Mouse (Mus musculus) hematopoietic stem cell, adult 5-6 weeks (primary cell): Measurements from ENCODE around the gene Zfp747. TPM values are rescaled to one million over a fixed set of nuclear protein-coding genes. Genes with fewer than 3 reads are reported as not detected.
"Not testable (repeated sequence)": the region's sequence is repeated elsewhere in the genome, so short reads cannot be mapped to it uniquely, and the experiment has no call there.

Experiments used
- ATAC-seq, 2 experiments: fragments of 125-278 bp in 1 of 2; replicated peaks in 1 of 2; 2 replicates each; pipeline ENCODE4 v1.8.0; 2016 to 2017; ENCODE audit warnings: inconsistent platforms in 2 of 2, mild to moderate bottlenecking in 2 of 2, moderate number of reproducible peaks in 2 of 2, low read depth in 1 of 2, moderate TSS enrichment in 1 of 2; ENCODE audit not compliant: low FRiP score in 2 of 2, poor library complexity in 2 of 2, severe bottlenecking in 2 of 2, insufficient read depth in 1 of 2, low TSS enrichment in 1 of 2
- total RNA-seq: library from RNA; stranded (forward); fragments of 172-1452, 232-1000 nt; gene quantifications from 2 replicates; pipeline ENCODE4 v1.2.3, GENCODE M21; 2017

Zfp747 gene
- total RNA-seq = 6.8 TPM in 2 replicates

DNA sequence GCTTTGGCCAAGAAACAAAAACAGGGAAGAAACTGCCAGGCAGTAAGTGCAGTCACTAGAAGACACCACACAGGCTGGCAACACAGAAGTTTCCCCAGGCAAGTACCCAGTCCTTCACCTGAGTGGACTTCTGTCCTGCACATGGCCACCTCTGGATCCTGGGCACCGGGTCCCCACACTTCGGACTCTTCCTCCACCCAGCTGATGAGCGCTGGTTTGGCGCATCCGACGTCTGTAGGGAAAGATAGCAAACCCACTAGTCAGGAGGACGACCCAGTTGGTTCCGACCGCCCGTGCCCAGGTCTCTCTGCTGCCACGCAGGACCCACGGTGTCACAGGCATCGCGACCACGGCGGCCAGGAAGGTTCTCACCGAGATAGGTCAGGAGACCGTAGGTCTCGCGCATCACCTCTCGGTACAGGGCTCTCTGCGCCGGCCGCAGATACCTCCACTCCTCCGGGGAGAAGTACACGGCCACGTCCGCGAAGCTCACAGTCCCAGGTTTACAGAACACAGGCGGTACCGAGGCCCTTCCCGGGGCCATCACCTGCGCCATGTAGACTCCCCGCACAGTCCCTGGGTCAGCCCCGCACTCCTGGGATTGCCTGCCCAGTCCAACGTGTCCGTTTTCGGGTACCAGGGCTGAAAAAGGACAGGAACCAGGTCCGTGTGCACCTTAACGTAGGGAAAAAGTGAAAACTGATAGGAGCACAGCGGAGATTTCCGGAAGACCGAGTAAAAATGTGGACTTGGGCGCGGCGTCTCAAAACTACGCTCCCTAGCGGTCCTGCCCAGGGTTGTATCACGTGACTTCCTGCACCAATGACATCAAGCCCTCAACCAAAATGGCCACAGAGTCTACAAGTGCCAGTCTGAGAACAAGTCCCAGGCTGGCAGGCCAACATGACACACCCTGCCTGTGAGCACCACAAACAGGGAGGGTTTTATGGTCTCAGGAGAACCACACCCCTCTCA lies at the start of gene Zfp747:
Gene Zfp747 (minus strand): TSS at position 780 of the 975 bp plus-strand sequence.
- ATAC-seq = peak; percentile 95 to 96

DNA sequence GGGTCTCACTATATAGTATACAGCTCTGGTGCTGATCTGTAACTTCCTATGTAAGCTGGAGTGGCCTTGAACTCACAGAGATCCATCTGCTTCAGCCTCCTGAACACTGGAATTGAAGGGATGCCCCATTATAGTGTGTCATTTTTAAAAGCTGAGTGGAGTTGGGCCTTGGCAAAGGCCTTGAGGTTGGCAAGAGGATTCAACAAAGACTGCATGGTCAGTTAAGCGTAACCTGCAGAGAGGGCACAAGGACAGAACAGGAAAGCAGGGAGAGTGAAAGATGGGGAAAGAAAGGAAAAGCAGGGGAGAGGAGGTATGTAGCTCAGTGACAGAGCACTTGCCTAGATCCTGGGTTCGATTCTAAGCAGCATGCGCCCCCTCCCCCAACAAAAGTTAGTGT lies 49.4 kb upstream of the Zfp747 start:
- ATAC-seq = no peak

DNA sequence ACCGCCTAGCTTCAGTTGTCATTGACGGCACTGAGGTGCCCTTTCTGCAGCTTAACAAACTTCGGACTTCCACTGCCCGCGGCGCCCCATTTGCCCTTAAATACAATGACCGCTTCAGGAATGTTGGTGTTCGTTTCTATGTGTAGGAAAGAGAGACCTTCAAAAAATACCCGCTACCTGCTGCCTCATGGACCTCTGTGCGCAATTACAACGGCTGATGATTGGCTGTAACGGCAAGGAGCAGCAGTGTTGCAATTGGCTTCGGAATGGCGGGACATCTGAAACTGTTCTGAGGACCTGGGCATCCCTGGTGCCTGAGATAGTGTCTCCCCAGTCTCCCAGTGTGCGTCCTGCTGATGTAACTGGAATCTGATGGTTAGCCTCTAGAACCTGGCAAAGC lies 46.4 kb upstream of the Zfp747 start:
- ATAC-seq = peak in 1 of 2 experiments; percentile 29; a peak in 1 of 4 replicates

DNA sequence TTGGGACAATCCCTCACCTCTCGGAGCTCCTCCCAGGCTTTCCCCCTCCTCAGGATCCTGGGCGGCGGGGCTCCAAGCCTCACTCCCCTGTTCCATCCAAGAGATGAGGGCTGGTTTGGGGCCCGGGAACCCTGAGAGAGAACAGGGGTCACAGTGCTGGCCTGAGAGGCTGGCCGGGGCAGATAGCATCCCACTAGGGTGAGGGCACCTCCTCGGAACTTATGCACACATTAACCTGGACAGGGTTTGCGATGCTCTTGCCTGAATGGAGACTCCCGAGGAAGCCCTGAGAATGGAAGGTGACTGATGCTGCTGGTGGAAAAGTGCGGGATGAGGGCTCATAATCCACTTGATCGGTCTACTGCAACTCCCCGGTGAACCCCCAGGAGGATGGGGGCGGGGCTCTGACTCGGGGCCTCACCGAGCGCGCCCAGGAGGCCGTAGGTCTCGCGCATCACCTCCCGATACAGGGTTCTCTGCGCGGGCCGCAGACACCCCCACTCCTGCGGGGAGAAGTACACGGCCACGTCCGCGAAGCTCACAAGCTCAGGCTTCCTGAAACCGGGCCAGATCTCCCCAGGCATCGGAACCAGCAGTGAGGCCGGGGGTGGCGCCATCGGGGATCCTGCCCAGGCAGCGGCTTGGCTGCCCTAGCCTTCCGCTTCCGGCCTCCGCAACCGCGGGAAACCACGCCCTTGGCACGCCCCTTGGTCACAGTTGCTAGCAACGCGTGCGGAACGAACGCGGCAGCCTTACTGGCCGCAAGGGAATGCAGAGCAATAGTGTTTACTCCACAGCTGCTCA lies 45.7 kb upstream of the Zfp747 start, which contains the start of gene Zfp688:
Gene Zfp688 (minus strand): TSS at position 681 of the 804 bp plus-strand sequence.
- ATAC-seq = peak; percentile 98

DNA sequence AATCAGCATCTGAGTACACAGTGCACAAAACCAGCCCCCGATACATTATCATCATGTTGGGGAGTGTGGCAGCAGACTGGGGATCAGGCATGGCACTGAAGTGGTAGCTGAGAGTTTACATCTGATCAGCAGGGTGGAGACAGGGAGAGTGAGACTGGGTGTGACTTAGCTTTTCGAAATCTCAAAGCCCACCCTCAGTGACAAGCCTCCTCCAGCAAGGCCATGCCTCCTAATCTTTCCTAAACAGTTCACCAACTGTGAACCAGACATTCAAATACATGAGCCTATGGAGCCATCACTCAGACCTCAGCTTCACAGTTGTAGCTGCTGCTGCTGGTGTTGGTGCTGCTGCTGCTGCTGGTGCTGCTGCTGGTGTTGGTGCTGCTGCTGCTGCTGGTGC lies 35.6 kb upstream of the Zfp747 start:
- ATAC-seq = no peak

DNA sequence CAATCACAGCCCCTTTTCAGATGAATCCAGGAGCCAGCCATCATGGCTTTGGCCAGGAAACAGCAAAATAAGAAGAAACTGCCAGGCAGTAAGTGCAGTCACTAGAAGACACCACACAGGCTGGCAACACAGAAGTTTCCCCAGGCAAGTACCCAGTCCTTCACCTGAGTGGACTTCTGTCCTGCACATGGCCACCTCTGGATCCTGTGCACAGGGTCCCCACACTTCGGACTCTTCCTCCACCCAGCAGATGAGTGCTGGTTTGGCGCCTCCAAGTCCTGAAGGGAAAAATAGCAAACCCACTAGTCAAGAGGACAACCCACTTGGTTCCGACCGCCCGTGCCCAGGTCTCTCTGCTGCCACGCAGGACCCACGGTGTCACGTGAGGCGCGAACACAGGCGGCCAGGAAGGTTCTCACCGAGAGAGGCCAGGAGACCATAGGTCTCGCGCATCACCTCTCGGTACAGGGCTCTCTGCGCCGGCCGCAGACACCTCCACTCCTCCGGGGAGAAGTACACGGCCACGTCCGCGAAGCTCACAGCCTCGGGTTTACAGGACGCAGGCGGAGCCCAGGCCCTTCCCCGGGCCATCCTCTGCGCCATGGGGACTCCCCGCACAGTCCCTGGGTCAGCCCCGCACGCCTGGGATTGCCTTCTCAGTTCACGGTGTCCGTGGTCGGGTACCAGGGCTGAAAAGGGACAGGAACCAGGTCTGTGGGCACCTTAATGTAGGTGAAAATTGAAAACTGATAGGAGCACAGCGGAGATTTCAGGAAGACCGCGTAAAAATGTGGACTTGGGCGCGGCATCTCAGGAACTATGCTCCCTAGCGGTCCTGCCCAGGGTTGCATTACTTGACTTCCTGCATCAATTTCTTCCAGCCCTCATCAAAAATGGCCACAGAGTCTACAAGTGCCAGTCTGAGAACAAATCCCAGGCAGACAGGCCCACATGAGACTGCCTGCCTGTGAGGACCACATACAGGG lies 30.4 kb upstream of the Zfp747 start, which contains the start of gene Zfp764:
Gene Zfp764 (minus strand): TSS at position 821 of the 986 bp plus-strand sequence.
- peak; percentile 90 to 92 for ATAC-seq

DNA sequence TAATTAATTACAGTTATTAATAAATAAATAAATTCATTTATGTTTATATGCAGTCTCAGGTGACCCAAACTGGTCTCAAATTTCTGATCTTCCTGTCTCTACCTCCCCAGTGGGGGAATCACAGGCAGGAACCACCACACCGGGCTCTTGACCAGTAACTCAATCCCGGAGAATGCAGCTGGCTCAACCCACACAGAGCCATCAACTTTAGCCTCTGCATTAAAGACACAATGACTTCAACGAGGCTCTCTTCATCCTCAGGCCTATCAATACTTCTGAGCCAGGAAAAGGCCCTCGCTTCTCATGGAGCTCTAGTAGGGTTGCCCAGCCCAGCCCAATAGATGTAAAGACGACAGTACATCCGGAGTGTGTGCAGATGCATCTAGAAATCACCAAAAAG lies 28.3 kb upstream of the Zfp747 start:
- not testable (repeated sequence) for ATAC-seq

DNA sequence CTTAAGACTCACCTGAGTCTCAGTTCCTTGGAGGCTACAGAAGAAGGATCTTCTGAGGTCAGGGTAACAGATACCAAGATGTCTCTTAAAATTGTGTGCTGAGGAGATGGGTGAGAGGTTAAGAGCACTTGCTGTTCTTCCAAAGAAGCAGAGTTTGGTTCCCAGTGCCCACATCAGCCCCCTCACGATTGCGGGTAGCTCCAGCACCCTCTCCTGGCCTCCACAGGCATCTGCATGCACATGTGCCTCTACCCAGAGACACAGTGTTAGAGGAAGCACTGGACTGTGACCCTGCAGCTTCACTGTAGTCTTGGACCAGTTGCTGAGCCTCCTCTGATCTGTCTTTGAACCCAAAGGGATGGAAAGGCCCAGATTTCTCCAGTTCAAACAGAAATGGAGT lies 27.1 kb upstream of the Zfp747 start:
- no peak for ATAC-seq

DNA sequence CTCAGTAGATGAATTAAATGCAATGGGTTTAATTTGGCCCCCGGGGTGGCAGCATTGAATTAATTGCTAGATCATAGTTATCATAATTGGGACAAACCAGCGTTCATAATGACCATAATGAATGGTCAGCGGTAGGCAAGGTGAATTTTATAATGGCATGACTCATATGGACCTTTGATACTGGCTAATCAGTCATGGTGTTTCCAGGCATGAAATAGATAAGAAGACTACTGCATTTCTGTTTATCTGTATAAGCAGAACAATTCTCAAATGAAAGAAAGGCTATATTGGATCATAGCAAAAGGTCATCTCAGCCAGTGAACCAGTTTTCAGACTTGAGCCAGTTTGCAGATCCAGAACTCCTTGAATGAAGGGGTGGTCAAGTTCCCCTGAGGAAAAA lies 24.5 kb upstream of the Zfp747 start:
- no peak for ATAC-seq

DNA sequence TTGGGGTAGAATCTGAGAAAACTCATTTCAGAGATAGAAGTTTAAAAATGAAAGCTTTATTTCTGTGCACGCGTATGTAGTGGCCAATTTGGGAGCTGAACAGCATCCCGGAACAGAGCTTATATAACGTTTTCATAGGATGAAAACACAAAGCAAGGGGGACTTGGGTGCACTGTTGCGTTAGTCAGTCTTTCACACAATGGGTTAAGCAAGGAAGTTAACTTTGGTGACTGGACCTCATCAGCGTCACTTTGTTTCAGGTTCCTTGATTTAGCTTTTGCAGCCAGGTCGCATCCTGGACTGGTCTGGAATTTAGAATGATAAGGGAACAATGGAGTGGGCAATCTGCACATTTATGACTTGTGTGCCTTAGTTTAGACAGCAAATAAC lies 18.1 kb upstream of the Zfp747 start:
- no peak for ATAC-seq

DNA sequence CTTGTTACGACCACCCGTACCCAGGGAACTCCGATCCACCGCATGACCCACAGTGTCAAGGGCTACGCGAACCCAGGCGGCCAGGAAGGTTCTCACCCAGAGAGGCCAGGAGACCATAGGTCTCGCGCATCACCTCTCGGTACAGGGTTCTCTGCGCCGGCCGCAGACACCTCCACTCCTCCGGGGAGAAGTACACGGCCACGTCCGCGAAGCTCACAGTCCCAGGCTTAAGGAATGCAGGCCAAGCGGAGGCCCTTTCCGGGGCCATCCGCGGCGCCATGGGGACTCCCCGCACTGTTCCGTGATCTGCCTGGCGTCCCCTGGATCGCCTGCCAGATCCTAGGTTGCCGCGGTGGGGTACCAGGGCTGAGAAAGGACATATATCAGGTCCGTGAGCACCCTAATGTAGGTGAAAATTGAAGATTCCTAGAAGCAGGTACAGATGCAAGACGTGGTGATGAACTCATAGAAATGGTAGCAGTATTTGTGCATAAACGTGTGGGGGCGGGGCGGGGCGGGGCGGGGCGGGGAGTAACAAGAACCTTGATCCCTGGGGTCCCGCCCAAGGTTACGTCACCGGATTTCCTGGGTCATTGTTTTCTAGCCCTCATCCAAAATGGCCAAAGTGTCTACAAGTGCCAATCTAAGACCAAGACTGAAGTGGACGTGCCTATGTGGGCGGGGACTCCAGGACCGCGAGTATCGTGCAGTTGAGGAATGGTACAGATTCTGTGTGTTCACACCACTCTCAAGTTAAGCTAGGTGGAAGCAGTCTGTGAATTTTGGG lies 17.5 kb upstream of the Zfp747 start, which contains the start of gene E430018J23Rik:
Gene E430018J23Rik (minus strand): TSS at position 473 of the 787 bp plus-strand sequence.
- peak; percentile 97 to 98 for ATAC-seq

DNA sequence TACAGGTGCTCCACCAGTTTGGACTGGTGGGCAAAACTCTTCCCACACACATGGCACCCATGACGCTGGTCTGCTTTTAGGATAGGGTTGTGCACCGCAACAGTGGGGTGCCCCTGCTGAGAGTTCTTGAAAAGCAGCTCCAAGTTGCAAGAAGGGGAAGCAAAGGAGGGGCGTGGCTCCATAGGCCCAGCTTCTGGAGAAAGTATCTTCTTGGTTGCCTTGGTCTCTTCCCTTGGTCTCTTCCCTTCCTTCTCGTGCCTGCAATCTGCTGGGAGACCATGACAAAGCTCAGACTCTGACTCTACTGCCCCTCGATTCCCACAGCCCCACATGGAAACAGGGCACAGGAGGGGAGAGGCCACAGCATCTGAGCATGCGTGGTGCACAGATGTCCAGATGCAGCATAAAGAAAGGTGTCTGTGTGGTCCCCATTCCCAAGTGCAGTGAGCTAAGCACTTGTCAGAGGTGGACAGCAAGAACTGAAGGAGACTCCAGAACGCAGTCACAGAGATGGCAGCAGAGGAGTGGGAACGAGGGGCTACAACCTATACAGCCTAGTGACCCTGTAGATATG lies 16.5 kb upstream of the Zfp747 start:
- ATAC-seq = no peak

DNA sequence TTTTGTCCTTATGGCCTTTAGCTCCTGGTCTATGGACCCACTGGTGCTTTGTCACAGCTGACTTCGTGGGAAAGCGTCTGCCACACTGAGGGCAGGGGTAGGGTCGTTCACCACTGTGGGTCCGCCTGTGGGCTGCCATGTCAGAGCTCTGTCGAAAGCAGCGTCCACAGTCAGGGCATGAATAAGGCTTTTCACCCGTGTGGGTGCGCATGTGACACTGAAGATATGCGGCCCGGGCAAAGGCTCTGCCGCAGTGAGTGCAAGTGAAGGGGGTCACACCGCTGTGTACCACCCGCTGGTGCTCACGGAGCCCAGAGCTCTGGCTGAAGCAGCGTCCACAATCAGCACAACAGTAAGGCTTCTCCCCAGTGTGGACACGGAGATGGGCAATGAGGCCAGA lies 15.7 kb upstream of the Zfp747 start:
- no peak for ATAC-seq

DNA sequence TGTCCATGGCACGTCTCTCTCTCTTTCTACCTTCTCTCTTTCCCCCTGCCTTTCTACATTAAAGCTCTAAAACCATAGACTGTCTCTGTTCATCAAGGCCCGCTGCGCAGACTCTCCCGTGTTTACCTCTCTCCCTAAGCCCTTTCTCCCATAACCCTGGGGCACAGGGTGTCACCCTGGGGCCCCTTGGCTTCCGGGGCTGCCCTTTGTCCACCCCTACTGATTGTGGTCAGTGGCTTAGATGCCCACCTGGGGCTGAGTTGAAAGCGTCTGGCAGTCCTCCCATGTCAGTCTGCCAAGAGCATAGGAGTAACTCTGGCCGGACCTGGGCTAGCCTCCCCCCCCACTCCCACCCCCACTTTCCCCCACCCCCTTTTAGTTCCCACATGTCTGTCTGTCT lies 14.5 kb upstream of the Zfp747 start:
- ATAC-seq = no peak

DNA sequence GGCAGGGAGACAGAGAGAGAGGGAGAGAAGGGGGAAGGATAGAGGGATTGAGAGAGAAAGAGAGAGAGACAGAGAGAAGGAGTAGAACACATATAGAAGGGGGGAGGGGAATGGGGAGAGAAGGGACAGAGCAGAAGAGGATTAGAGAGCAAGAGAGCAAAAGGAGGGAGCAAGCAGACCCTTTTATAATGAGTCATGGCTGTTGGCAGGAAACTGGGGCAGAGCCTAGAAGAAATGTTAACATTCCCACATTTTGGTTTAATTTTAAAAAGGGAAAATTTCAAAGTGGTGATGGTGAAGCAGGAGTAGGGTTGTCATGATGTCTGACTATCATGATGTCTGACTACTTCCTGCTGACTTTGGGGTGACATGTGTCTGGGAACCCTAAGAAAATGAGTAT lies 12.4 kb upstream of the Zfp747 start:
- not testable (repeated sequence) for ATAC-seq
